Mouse (Mus musculus) layer of hippocampus, postnatal 14 days (tissue): Measurements from ENCODE around the gene Sept9. TPM values are rescaled to one million over a fixed set of nuclear protein-coding genes. Genes with fewer than 3 reads are reported as not detected.

Experiments used
- DNase-seq, 2 experiments: peaks; one replicate each; pipeline ENCODE4 v3.0.0; 2021 to 2022; ENCODE audit warnings: low spot score in 2 of 2, mixed read lengths in 1 of 2
- total RNA-seq, 2 experiments: library from RNA; stranded (reverse); gene quantifications; 2 replicates each; pipeline ENCODE4 v1.2.3; 2021

Sept9 gene
- total RNA-seq, 2 experiments from 2014 or later: 91.7 to 93.9 TPM

DNA sequence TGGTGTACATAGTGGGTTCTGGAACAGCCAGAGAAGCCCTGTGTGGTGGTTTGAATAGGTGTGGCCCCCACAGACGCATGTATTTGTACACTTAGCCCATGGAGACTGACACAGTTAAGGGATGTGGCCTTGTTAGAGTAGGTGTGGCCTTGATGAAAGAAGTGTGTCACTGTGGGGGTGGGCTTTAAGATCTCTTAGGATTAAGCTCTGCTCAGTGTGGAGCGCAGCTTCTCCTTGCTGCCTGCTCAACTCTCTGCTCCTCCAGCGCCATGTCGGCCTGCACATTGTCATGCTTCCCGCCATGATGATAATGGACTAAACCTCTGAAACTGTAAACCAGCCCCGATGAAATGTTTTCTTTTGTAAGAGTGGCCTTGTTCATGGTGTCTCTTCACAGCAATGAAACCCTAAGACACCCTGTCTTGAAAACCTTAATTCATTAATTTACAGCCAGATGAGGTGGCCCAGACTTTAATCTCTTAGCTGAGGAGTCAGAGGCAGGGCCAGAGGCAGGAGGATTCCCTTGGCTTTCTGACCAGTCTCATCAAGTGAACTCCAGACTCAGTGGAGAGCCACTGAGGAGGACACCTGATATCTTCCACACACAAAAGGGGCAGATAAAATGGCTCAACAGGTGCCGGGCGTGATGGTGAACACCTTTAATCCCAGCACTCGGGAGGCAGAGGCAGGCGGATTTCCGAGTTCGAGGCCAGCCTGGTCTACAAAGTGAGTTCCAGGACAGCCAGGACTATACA is 44.3 kb downstream of the Sept9 start:
- DNase-seq: no peak

DNA sequence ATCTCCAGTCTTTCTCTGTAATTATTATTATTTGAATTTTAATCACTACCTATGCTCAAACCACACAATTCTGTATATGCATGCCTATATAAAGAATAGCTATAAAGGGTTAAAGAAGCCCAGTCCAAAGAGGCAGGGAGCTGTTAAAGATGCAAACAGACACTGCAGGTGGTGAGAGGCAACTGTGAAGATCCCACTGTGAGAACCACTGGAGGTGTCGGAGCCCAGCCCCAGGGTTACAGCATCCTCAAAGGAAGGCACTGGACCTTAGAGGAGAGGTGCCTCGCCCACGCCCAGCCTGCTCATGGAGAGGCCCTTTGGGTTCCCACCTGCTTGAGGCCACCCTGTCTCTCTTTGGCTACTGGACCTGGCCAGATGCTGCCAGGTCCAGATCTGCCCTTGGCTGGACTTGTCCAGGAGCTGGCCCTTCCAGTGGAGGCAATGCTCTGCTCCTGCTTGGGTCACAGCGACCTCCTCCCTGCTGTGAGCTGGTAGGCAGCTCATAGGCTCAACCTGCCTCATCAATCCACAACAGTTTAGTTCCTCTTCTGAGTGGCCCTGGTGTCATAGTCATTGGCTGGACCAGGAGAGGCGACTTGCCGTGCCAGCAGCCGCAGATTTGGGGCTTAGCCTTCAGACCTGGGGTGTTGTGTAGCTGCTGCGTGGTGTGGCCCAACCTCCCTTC is 45.7 kb downstream of the Sept9 start:
- no peak for DNase-seq

DNA sequence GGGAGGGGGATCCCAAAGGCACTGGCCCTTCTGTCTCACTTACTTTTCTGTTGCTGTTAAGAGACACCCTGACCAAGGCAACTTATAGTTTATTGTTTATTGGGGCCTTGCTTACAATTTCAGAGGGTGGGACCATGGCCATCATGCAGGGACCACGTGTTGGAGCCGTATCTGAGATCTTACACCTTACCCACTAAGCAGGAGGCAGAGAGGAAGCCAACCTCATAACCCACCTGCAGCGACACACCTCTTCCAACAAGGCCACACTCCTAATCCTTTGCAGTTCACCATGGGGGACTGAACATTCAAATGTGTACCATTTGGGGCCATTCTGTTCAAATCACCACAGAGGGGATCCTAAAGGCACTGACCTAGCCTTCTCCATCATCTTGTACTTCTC is 46.4 kb downstream of the Sept9 start:
- no peak for DNase-seq

DNA sequence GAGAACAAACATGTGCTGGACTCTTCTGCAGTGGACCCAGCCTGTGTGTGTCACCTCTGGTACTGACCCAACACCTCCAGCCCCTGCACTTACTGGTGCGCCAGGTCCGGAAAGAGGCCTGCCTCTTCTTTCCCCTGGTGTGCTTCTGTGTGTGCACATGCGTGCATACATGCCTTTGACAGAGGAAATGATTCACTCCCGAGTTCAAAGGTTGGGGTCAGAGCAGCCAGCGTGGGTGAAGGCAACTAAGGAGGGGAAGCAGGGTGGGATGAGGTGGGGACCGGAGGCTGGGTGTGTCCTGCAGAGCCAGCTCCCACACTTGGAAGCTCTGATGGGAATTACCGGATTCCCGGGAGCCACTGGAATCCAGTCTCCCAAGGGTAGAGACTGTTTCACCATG is 46.8 kb downstream of the Sept9 start:
- no peak for DNase-seq

DNA sequence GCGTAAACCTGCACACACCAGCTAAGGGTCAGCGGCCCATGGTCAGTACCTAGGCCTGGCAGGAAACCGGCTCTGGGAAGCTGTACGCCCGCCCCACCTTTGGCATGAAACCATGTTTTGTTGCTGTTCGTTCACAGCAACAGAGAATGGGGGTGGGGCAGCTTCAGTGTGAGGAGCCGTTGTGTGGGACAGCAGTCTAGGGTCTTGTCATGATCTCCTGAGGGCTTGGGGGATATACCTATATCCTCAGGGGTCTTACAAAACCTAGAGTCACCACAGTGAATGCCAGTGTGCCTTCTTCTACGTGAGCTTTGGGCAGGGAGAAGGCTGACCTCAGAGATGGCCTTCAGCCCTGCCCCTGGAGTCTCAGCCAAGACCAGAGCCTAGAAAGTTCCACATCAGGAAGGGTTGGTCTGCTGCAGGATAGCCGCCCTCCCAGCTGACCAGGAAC is 47.5 kb downstream of the Sept9 start:
- no peak for DNase-seq

DNA sequence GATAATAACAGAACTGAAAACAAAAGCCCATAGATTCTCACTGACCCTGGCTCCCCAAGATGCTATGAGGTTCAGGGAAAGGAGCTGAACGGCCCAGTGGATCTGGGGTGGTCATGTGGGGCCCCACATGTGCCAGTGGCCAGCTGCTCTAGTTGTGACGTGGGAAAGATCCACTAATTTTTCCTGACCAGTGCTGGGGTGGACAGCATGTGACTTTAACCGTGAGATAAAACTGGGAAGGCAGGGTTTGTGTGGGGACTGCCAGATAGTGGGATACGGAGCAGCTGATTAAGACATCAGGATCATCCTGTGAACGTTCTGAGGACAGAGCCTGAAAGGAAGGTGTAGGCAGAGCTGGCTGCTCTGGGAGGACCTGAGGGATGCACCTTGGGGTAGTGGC is 48.1 kb downstream of the Sept9 start:
- DNase-seq: no peak

DNA sequence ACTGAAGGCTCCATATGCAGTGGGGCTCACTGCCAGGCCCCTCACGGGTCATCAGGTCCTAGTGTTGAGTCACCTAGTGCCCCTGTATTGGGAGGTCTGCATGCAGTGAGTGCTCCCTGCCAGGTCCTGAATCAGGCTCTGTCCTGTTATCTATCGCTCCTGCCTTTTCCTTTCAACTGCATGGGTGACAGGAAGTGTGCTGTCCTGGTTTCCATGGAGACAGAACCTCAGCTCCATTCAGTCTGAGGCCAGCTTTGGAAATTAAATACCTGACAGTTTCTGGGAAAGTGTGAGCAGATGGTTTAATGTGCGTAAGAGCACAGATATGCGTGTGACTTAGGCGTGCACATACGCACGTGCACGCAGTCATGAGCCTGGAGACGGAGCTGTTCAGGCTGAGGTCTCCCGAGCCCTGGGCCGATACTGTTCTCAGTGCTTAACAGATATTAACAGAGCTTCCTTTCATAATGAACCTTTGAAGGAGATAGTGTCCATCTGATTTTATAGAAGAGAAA is 49.3 kb downstream of the Sept9 start:
- peak in 1 of 2 experiments; percentile 41 for DNase-seq

DNA sequence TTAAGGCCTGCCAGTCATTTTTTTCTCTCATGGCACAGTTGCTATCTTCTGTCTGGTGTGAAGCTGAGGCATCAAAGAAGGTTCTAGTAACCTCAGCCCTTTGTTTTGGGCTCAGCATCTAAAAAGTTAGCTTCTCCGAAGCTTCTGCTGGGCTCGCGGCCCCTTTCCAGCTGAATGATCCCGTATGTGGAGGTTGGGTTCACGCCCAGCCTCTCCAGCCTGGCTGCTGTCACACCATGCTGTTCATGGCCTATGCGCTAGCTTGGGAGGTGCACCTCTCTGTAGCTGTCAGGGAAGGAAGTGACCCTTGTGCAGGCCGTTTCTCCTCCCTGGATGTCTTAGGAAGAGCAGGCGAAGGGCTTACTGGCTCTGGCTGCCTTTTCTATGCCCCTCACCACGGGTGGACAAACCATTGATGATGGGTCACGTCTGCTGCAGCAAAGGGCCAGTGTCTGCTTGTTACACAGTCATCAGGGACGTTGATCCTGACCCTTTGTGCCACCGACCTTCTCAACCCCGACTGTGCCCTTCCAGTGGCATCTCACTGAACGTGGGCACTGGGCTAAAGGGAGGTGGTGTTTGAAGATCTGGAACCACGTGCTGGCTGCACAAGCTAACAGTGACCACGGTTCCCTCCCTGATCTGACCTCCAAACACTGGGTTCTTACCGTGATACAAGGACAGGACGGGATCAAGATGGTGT is 50.0 kb downstream of the Sept9 start:
- DNase-seq: no peak

DNA sequence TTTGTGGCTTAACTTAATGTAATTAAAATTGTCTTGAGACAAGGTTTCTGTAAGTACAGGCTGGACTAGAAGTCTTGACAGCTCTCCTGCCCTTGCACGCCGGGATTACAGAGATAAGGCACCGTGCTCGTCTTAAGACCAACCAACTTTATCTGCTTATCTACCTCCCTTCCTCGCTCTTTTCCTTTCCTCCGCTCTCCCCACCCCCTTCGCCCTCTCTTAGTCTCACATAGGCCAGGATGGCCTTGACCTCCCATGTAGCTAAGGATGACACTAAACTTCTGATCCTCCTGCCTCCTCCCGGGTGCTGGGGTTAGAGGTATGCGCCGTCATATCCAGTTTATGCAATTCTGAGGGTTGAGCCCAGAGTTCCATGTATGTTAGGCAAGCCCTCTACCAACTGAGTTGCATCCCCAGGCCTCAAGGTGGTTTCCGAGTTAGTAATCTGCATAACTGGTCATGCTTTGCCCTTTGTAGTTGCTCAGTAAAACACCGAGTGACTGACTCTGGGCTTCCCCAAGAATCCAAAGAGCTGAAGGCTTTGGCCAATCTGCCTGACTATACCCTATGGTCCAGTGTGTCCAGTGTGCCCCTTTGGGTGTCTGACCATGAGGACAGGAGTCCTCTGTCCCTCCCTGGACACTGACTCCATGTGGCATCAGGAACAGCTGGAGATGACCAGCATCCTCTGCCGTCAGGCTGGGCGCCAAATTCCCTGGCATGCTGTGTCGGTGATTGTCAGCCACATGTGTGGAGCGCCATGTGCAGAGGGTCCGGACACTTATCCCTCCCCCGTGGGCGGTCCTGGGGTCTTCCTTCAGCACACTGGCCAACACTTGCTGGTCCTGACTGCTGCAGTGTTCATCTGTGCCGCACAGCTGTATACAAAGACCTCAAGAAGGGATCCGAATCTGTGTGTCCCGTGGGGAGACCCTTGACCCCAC is 50.8 kb downstream of the Sept9 start:
- no peak for DNase-seq

DNA sequence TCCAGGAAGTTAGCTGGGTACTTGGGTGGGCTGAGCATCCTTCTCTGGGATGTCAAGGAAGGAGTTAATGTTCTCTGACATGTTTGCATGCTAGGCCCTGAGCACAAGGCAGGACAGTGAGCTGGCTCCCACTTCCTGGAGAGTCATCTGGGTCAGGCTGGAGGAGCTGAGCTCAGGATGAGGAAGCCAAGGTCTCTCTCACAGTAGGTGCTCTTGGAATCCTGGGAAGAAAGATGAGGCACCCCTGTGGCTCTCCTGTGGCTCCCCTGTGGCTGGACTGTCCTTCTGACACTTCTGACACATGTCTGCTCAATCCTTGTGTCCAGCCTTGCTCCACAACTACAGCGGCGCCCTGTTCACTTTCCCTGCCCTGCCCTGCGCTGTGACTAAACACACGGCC is 52.3 kb downstream of the Sept9 start:
- no peak for DNase-seq

DNA sequence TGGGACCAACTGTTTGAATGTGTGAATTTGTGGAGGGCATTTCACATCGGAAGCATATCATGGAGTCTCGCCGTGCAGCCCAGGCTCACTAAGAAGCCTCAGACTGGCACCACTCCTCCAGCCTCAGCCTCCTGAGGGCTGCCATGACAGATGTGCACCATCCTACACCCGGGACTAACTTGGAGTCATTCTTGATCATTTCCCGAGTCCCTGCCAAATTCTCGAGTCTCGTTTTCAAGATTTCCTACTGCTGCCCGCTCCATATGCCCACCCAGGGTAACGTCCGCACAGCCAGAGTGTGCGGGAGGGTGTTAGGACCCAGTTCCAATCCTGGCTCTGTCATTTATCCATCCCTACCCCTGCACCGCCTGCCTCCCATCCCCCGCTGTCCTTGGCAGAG is 53.4 kb downstream of the Sept9 start:
- DNase-seq: no peak

DNA sequence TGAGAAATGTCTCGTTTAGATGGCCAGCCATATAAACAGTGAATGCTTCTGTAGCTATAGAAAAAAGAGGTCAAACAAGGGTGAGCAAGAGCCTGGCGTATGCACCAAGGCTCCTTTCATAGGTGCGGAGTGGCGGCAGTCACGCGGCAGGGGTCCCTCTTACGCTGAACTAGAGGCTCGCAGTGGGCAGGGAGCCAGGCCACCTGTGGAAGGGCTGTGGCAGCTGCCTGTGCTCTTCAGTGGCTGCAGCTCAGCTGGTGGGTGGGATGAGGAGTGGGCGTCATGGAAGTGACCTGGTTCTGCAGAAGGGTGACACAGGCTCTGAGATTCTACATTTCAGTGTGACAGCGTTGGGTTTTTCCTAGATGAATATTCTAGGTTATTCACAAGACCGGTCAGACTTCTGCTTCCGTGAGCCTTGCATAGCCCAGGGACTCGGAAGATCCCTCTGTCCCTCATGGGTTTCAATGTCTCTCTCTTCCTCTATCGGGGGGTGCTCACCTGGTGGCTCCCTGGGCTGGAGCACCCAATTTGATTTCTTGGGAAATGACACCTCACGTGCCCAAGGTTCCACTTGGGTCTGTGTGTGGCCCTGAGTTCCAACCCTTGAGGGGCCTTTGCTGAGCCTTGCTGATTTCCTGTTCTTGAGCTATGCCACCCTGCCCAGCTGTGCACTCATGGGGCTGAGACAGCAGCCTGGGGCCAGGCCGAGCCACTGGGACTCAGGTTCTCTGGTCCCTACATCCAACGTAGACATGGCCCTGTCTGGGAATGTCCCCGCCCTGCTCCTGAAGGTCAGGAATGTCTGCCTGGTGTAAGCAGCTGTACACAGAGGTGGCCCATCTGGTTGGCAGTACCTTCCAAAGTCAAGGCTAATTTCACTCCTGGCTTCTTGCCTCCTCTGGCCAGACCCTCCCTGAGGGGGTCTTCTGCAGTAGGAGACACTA is 55.0 kb downstream of the Sept9 start:
- DNase-seq: no peak

DNA sequence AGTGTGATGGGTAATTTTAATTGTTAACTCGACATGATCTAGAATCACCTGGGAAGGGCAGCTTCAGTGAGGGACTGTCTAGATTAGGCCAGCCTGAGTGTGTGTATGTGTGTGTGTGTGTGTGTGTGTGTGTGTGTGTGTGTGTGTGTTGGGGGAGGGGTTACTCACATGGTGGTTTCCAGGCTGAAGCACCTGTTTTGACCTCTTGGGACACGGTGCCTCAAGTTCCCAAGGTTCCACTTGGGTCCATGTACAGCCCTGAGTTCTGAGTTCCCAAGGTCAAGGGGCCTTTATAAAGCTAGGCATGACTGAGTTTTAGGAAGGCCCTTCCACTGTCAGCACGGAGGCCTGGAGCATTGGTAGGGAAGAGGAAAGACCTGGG is 55.6 kb downstream of the Sept9 start:
- DNase-seq: no peak

DNA sequence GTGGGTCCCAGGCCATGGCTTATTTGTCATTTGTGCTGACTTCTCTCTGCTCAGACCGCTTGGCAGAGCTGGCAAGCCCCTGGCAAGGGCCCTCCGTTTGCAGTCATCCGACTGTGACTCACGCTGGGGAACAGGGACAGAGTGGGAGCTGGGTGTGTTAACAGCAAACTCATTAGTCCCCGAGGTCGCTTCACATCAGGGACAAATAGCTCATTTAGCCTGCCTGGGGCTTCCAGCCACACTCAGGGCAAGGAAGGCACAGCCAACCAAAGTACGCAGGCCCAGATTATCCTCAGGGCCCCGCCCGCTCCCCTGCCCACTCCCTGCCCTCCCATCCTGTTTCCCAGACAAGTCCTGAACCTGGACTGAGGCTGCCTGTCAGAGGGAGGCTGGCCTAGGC is 56.6 kb downstream of the Sept9 start:
- DNase-seq: peak in 1 of 2 experiments; percentile 49

DNA sequence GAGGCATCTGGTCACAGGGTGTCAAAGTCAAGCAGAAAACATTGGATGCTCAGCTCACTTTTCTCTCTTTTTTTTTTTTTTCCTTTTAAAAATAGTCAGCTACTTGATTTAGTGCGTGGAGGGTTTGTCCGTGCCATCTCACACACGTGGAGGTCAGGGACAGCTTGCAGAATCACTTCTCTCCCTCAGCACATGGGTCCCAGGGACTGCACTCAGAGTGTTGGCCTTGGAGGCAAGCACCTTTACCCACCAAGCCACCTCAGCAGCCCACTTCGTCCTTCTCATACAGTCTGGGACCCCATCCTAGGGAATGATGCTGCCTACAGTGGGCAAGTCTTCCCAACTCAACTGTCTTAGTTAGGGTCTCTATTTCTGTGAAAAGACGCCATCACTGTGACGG is 57.4 kb downstream of the Sept9 start:
- DNase-seq: no peak

DNA sequence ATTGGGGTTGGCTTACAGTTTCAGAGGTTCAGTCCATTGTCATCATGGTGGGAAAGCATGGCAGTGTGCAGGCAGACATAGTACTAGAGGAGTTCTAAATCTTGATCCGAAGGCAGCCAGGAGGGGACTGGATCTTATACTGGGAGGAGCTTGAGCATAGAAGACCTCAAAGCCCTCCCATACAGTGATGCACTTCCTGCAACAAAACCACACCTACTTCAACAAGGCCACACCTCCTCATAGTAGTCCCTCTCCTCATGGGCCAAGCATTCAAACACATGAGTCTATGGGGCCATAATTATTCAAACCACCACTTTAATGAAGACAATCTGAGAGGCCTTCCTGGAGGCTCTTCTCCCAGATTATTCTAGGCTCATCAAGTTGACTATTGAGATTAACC is 57.8 kb downstream of the Sept9 start:
- no peak for DNase-seq

DNA sequence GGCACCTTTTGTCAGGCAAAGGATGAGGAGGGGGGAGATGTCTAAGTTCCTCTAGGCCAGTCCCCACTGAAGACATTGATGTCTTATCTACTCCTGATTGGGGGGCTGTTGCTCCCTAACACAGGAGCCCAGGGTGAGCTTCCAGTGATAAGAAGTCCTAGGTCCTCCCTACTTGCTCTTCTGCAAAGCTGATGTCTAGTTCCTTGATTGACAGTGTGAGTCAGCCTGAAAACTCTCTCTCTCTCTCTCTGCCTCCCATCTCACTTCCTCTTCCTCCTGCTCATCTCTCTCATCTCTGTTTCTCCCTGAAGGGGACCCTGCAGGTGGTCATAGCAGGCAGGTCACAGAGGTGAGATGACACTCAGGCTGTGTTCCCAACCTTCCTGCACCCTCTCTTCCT is 58.4 kb downstream of the Sept9 start:
- no peak for DNase-seq

DNA sequence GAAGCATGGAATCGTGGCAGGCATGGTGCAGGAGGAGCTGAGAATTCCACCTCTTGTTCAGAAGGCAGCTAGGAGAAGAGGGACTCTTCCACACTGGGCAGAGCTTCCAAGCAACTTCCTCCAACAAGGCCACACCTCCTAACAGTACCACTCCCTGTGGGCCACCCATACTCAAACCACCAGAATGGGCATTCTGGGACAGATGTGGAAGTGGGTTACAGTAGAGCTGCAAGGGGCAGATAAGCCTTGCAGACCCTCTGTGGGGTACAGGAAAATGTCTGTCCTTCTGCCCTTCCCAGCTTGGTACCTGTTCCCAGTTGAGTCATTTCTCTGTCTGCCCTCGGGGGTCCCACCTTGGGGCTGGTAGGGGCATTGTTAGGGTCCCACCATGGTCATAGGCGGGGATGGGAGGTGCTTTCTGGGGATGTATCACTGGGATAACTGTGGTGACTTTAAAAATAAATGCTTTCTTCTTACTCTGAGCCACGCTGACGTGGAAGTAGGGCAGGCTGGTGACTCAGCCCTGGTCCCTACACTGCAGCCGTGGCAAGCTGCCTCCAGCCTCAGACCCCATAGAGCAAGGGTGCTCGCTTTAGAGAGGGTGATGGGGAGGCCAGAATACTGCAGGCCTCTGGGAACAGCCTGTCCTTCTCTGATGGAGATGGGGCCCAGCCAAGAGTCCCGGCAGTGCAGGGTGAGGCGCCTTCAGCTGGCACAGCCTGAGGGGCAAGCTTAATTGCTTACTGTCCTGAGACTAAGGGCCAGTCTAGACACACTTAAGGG is 59.9 kb downstream of the Sept9 start:
- DNase-seq: peak in 1 of 2 experiments; percentile 42

DNA sequence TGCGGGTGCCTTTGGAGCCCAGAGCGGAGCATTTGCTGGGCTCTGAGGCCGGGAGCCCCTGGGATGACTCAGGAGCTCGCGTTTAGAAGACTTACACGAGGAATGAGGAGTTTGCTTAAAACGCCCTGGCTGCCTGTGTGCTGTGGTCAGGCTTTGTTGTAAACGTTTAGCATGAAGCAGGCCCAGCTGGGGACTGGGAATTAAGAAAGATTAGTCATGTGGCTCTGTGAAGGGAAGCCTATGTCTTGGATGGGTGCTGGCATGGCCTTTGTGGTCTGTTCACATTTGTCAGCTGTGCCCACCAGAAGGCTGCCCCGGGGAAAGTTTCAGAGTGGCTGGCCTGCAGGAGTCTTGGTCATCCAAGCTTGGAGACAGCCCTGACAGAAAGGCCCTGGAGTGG is 61.2 kb downstream of the Sept9 start:
- DNase-seq: no peak
